Mouse (Mus musculus) Muller cell, postnatal 12 days (primary cell): ENCODE results near the gene Wdr35.

Experiments
- DNase-seq: peaks from one replicate; pipeline ENCODE4 v3.0.0-alpha.2; 2015; ENCODE audit errors: inconsistent ontology term

Wdr35 gene

DNA sequence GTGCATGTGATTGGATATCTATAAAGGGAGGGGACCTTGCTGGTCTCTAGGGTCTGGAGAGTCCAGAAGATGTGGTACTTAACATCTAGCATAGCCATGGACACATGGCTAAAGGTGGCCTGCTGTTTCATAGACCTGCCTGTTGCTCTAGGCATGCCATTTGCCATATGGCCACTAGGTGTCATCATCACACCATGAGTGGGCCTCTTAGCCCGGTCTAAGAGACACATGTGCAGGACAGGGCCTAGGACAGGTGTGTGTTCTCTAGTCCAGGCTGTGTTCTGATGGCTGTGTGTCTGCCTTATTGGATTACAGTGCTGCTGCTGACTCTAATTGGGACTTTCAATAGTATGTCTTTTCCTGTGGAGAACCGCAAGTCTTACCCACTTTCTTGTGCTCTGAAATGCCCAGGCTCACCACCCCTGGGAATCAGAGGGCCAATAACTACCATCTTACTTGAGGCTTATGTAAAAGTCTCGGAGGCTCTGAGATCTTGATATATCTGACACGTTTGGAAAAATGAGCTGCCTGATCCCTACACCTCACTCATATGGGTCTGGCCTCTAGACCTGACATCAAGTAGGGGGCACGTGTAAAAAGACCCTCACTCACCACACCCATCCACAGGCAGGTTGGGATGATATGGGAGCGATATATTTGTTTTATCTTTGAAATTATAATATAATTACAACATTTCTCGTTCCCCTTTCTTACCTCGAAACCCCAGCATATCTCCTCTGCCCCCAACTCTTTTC lies 78.6 kb downstream of the Wdr35 start:
- DNase-seq: peak; percentile 60

DNA sequence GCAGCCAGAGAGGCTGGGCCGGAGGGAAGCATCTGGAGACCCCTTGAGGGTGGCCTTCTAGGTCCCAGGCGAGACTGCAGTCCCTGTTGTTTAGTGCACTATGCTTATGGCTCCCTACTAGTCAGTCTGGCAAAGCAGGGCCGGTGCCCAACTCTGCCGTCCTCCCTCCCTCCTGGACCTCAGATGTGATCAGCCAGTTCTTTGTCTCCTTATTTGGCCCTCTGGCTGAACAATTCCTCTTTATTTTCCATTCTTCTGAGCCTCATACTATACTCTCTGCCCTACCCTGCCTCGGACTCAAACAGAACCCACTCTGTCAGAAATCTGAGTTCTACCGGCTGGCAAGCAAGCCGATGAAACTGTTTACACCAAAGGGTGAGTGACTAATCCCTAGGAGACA lies 79.7 kb downstream of the Wdr35 start:
- peak; percentile 19 for DNase-seq

DNA sequence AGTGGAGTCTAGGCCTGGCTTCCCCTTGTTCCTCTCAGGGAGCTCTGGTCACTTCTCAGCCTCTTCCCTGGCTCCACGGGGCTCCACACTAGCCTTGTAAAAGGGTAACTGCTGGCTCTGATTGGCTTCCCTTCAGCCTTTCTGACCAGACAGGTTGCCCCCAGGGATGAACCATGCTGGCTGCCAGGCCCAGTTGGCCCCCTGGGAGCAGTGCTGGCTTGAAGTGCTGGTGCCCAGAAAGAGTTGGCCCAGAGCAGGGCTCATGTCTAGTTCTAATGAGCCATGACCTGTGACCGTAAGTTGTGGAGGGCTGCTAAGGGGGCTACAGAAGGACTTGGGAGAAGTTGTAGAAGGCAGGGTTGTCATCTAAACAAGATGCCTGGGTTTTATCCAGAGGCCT lies 80.3 kb downstream of the Wdr35 start:
- DNase-seq: no peak

GRCm38 (mm10) chr12:9055269-9055668 lies 81.6 kb downstream of the Wdr35 start:
- no peak for DNase-seq

GRCm38 (mm10) chr12:9059502-9059901 lies 85.8 kb downstream of the Wdr35 start:
- DNase-seq: no peak

GRCm38 (mm10) chr12:9059965-9060364 lies 86.3 kb downstream of the Wdr35 start:
- no peak for DNase-seq

DNA sequence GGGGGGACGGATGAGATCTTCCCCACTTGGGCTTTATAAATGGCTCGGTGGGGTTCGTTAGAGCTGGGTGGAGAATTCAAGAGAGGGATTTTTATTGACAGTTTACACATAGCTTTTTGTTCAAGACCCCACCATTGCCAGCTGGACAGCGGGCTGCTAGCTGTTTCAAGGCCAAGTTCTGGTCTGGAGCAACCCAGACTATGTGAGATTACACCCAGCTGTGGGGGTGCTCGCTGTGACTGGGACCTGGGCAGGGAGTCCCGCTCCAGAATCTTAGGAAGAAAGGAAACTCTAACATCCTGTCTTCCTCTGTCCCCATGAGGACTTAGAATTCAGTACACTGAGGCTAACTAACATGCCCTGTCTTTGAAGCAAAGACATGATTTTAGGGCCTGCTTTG lies 89.9 kb downstream of the Wdr35 start:
- DNase-seq: no peak

DNA sequence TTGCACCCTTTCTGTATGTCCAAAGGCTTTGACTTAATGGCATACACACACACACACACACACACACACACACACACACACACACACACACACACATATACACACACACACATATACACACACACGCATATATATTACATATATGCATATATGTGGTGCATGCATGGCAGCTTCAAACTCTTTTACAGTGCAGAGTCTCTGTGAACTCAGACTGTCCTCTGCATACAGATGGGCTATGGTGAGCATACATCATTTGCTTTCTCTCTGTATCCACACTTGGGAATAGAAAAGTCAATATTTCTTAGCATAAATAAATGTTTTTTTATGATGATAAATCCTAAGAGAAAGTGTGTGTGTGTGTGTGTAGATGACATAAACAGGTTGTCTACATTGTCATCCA lies 97.4 kb downstream of the Wdr35 start:
- DNase-seq: no peak

- no peak for DNase-seq
Measured at GRCm38 (mm10) chr12:9071493-9071892, 97.8 kb downstream of the Wdr35 start.

GRCm38 (mm10) chr12:9077554-9078125 lies 103.9 kb downstream of the Wdr35 start:
- DNase-seq: peak; percentile 40
